Mouse (Mus musculus) MEL-GATA-1-ER (cell line): ENCODE measurements around the gene Tspan2.

Experiments used
- DNase-seq: peaks from one replicate; pipeline ENCODE4 v3.0.0-alpha.2; 2012; ENCODE audit warnings: low read depth; ENCODE audit errors: extremely low read depth

Gene Tspan2

DNA sequence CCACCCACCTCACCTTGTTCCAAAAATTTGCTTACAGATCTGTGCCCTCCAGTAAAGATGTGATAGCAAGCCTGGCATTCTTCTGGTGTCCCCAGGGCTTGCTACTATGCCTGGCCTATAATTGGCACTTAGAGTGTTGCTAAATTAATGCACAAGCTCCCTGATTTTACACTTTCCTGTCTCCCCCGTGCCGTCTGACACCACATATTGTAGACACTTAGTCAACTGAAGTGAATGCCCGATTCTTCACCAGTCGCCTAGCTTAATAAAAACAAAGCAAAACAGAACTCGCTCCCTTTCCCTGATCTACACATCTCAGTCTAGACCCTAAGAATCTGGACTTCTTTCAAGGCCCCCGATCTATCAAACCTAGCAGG lies 405 bp upstream of the Tspan2 start:
- no peak for DNase-seq

DNA sequence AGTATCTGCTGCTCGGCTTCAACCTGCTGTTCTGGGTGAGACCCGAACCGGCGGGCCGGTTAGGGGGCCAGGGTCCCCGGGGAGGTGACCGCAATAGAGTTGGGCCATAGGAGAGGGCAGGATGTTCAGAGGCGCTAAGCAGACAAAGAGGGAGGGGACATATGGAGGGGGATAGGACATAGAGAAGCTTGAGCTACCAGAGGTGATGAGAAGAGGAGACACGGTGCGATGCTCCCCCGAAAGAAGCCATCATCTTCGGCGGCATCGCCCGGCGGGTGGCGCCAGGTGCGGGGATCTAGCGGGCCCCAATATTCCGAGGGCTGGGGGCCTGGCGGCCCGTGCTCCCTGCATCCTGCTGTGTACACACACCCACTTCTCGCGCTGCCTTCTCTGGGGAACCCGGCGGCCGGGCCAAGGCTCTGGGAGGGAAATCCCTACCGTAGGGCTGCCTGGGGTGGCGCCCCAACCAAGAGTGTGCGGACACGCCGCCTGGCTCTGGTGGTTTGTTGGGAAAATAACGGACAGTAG lies 766 bp downstream of the Tspan2 start:
- DNase-seq = no peak

DNA sequence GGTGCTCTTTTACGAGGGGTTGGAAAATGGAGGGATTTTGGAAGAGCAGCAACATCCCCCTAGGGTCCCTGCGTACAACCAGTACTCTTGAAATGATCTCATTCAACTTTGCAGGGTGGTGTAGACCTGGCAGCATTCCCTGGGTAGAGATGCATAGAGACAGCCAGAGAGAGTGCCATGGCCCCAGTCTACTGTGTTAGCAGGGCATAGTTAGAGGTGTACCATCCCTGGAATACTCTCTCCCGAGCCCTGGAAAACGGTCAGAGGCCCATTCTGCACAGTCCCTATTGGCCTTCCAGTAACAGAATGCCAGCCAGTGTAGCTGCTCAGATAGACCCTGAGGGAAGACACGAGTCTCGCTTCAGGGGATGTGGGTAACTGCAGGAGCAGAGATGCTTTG lies 1.3 kb downstream of the Tspan2 start:
- DNase-seq = no peak

DNA sequence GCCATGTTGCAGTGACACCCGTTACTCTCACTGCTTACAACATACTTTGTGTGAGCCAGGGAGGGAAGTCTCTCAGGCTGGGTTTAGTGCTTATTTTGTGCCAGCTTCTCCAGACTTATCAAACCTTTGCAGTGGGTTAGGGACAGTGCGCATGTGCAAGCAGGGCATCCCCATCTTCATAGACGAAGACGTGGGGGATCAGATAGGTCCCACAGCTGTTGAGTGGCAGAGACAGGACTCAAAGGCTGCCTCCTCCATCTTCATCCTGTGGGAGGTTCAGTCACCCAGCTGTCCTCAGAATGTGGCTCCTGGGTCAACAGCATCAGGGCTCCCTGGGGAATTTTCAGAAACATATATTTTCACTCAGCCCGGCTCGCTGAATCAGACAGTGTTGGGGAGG lies 2.1 kb downstream of the Tspan2 start:
- no peak for DNase-seq

DNA sequence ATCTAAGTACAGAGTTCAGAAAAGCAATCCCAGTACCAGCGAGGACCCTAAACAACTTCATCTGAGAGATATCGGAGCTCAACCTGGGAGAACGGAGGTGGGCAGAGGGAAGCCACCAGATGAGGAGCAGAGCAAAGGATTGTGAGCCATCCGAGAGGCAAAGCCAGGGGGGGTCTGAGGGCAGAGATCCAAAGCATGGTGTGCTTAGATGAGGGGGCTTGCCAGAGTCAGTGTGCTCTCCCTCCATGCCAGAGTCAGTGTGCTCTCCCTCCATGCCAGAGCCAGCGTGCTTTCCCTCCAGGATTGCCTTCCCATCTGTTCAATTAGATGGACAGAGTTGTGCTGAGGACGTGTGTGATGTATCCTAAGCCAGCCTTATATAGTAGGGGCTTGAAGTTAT lies 2.8 kb downstream of the Tspan2 start:
- no peak for DNase-seq

DNA sequence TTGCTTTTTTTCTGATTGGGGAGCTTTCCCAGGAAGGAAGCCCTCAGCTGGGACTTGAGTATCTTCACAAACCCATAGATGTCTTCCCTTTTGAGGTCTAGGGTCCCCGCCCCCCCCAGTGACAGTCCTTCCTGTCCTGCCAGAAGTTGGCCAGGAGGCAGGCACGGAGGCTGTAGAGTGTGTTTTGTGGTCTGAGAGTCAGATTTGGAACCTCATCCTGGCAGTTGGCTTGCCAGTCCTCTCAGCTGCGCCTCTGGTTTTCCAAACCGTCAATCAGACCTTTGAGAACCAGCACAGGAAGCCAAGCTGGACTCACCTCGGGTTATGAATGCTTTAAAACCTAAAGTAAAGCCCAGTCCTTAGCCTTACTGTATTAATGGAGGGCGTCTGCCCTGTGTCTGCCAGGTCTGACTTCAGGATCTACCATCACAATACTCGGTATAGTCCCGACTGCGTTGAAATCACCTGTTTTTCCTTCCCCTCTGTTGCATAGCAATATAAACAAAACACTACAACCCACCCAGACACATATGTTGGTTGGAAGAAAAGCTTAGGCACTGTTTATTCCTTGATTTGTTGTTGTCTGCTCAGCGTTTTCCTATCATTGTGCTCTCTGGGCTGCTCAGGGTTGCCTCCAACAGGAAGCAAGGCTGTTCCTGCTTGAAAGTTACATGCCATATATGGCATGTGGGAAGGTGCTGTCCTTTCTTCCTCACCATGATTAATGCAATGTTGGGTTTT lies 4.0 kb downstream of the Tspan2 start:
- no peak for DNase-seq

DNA sequence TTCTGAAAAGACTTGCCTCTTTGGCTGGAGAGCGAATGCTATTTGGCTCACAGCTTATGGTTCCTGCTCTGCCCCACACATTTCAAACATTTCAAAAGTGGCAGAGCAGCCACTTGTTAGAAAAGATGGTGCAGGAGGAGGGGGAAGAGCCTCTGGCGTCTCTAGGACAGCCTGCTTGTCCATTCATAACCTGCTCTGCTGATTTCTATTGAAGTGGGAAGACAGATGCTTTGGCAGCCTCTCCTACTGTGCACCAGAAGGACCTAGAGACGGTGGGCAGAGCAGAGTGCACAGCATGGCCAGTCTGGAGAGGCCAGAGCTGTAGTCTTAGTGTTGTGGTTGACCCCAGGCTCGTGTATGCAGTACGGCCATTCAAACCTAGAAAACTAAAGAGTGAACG lies 4.6 kb downstream of the Tspan2 start:
- no peak for DNase-seq

DNA sequence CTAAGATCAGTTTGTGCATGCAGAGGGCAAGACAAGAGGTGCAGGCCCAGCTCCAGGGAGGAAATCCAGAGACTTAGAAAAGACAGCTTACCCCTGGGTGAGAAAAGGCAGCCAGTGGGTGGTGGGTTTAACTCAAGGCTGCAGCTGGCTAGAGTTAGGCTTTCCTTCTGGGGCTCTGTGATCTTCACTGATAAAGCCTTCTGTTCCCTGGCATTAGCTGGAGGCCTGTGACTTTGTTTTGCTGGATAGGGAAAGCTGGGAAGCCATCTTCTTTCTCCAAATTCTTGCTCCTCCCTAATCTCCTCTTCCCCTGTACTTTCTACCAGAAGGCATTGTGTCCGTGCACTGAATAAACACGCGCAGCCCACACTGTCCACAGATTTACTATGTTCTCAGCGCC lies 8.4 kb downstream of the Tspan2 start:
- no peak for DNase-seq

DNA sequence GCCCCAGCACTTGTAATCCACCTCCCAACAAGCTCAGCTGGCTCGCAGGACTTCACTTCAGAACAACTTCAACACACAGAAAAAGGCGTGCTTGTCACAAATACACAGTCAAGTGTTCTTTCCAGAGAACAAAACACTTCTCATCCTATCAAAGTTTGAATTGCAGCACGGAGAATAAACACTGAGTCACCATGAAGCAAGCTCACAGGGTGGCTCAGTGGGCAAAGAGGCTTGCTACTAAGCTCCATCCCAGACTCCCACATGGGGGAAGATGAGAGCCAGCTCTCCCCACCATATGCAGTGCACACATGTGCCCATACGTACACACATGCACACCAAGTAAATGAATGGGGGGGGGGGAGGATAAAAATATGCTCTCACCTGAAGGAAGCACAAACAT lies 8.9 kb downstream of the Tspan2 start:
- no peak for DNase-seq

DNA sequence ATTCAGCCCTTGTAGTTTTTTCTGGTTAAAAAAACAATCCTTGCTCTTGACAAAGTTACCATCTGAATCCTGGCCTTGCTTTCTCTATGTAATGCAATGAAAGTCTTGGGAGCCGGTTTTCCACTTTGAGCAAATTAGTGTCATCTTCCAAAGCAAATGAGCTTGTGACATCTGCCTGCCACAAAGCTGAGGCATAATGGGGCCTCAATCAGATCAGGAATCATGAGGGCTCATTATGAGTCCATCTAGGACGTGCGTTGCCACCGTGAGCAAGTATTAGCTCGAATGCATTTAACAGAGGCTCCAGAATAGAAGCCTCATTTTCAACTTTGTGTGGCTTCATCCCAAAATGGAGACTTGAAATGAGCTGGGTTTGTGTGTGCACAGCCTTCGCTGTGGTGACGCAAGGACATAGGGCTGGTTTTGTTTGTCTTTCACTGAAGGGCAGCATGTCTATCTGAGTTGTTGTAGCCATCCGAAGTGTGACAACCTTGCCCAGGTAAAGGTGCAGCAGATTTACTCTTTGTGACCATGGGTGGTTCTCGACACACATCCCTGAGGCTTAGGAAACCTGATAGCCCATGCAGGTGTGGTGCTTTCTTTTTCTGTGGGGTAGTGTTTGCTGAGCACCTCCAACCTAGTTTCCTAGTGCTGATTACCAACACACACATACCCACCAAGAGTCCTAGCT lies 9.6 kb downstream of the Tspan2 start:
- no peak for DNase-seq

DNA sequence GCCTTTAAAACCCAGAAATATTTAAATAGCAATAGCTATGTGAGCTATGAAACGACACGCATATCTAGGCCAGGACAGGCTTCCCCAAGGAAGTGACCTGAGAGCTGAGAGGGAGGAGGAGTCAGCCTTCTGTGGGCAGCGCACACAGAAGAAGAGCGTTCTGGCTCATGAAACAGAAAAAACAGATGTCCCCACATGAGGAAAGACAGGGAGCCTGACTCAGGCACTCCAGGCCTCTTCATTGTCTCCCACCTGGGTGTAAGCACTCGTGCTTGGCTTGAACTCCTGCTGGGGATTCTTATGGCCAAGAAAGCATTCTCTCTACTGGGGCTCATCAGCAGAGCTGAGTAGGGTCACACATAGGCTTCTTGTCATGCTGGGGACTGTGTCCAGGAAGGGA lies 10.3 kb downstream of the Tspan2 start:
- DNase-seq = no peak

DNA sequence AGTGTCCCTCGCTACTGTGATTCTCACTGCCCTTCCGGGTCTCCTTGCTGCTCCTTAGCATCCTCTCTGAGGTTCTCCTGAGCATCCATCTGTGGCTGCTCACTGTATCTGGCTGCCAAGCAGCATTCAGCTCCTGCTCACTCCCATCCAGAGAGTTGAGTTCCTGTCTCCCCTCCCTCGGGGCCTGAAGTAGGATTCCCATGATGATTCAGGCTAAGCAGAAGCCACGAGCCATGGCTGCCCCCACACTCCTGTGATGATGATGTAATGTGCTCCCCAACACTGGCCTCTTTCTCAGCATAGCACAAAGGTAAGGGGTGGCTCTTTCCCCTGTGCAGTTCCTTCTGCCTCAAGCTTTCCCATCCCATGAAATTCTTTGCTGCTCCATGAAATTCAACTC lies 11.8 kb downstream of the Tspan2 start:
- DNase-seq = no peak

DNA sequence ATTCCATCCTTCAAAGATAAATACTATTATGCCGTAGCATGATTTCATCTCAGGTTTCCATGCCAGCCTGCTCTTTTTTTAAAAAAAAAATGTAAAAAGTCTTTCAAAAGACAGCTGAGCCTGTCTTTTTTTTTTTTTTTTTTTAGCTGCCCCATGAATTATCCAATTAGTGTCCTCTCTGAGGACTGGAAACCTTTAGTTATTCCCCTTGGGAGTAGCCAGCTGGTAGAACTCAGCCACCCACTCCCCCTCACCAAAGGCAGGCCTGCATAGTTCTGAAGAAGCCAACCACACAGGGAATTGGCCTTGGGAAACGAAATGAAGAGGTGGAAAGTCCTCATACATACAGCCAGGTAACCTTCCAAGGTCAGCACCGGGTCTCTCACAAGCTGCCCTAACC lies 13.7 kb downstream of the Tspan2 start:
- no peak for DNase-seq

DNA sequence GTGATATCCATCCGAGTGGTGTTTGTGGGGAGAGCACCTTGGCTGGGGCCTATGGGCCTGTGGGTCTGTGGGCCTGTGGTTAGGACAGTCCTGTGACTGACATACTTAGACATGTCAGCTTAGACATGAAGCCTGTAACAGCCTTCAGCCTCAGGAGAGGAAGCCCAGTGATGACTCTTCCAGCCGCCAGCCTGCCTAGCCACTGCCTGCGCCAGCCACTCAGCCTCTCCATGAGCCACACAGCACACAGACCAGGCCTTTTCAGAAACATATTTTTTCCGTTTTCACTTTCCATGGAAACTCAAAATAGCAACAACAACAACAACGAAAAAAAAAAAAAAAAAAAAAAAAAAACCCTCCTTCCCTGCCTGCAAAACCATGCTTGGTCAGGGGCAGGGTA lies 14.4 kb downstream of the Tspan2 start:
- DNase-seq = no peak

DNA sequence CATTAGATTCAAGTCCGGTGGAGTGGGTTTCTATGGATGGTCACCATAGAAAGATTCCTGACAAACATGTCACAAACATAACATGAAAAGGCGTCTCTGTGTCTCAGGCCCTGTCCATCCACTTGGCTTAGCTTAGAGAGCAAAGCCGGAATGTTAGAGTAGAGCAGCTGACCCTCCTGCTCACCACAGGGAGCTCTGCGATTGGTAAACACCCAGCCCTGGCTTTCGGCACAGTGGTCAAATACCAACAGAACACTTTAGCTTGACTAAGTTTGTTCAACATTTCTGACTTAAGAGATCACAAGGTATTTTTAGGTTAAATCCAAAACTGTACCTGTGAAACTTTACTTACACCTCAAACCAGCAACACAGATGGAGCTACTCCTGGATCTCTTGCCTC lies 16.8 kb downstream of the Tspan2 start:
- no peak for DNase-seq

DNA sequence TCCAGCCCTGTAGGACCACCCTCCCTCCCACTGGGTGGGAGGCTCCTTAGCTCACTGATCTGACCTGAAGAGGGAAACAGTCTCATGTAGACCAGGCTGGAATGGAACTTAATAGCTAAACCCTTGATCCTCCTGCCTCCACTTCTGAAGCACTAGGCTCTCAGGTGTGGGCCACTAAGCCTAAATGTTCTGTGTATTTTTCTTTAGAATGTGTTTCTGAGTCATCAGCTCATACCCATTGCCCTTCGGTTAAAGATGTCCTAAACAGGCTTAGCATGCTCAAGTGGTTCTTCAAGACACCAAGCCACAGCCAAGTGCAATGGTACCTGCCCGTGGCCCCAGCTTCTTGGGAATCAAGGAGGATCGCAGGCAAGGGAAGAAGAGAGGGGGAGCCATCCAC lies 17.2 kb downstream of the Tspan2 start:
- no peak for DNase-seq

DNA sequence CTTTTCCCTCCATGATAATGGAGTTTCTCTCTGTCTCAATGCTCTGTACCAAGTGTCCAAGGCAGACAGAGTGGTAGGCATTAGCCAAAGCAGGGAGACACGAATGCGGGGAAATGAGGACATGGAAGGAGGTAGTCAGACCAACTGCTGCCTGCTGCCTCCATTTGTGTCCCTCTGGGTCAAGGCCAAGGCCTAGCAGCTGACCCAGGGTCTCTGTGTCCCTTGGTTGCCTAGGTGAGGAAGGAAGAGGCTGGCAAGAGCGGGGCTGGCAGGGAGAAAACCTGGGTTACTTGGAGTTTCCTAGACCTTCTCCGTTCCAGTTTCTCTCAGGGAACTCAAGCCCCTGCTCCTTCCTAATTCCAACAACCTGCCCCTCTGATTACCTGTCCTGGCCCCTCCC lies 17.7 kb downstream of the Tspan2 start:
- DNase-seq = no peak

DNA sequence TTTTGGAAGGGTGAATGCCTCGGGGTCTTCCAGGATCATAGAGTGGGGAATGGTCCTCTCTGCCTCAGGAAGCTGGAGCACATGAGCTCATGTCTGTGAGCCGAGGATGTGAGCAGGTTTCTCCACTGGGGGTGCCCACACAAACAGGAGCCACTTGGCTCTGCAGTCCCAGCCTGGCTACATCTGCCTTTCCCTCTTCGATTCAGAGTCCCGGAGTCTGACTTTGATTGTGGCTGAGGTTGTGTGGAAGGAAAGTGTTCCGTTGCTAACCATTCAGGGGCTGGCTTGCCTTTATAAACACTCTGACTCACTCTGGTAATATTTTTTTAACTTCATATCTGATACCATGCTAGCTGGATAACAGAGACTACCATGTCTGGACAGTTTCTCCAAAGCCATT lies 18.1 kb downstream of the Tspan2 start:
- no peak for DNase-seq

DNA sequence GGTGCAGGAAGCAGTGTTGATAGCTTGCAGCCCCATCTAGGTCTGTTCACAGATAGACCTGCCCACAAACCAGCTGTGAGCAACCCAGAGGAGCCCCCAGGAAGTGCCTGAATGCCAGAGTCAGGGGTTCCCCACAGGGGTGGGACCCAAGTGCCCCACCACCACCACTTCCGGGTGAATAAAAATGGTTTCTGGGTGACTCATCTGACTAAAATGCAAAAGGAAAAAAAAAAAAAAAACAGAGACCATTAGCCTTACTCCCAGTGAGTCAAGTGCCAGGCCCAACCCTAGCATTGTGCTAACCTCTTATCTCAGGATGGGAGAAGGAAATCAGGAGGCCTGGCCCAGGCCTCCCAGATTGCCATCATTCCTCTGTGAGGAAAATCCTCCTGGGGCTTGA lies 21.5 kb downstream of the Tspan2 start:
- DNase-seq = no peak

DNA sequence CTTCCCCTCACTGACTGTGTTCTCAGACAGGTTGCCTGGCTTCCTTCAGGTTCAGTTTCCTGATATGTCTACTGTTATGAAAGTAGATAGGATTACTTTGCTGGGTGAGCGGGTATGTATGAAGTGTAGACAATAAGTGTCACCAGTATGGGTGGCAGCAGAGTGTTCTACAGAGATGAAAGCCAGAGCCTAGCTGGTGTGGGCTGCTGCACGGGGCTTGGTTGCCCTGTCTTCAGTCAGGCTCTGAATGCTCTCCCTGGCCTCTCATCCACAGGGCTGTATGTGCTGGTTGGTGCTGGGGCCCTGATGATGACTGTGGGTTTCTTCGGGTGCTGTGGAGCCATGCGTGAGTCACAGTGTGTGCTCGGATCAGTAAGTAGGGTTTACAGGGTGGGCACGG lies 22.7 kb downstream of the Tspan2 start:
- DNase-seq = no peak

DNA sequence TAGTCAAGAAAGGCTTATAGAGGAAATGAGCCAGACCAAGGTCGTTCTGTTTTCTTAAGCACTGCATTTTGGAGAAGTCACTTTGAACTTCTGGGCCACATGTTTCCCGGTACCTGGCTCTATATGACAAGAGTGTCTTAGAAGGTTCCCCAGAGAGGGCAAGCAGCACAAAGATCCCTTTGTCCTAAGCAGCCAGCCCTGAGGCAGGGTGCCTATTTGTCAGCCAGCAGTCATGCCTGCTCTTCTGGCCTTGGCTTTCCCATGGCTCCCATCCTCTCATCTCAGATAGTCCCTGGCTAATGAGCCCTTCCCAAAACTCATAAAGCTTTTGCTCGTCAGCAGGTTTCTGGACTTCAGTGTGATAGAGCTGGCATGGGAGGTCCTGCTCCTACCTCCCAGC lies 25.9 kb downstream of the Tspan2 start:
- no peak for DNase-seq

DNA sequence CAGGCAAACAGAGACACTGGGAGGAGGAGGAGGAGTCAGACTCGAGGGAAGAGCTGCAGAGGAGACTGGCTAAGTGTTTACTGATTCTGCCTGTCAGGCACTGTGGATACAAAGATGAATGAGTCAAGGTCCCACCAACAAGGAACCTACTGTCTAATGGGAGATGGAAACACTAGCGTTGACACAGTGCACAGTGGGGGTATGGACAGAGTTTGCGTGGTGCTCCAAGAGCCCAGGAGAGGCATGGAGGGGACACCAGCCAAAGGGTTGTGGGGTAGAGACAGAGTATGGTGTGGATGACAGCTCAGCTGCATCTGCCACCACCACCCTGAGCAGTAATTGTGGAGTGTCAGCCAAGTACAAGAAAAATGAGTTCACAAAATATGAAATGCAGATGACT lies 28.1 kb downstream of the Tspan2 start:
- DNase-seq = no peak

DNA sequence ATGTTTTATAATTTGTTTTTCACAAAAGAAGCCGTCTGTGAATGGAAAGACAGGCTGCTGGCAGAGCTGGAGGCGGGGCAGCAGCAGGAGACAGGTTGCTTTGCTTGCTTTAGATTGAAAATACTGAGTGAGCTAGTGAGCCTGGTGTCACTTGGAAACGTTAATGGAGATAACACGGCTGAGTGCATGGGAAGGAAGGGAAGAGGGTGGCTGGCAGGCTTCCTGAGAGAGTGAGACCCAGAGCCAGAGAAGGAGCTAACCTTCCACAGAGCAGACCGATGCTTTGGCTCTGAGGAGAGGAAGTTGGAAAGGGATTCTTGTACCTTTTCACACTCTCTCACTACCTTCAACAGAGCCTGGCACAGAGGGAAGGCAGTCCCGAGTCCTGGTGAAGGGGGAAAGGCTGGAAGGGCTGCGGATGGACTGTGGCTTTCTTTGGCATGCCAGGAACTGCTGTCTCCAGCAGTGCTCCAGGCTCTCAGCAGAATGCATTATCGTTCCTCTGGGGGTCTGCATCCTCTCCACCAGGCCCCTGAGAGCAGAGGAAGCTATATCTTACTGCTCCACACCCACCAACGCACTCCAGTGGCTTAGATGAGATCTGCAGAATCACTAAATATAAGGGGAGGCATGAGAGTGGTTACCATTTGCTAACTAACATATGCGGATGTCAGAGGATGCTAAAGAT lies 29.5 kb downstream of the Tspan2 start:
- no peak for DNase-seq
